Mouse (Mus musculus) adrenal gland, postnatal 25 days (tissue): ENCODE measurements around the gene Bud13. TPM values are rescaled to one million over a fixed set of nuclear protein-coding genes. Genes with fewer than 3 reads are reported as not detected.

Source experiments
- DNase-seq: peaks from one replicate; pipeline ENCODE4 v3.0.0; 2021; ENCODE audit warnings: mixed read lengths
- long read RNA-seq: library from polyadenylated mRNA; stranded (forward); transcript quantifications from one replicate; pipeline ENCODE4 v2.0.0, GENCODE M21; 2021
- total RNA-seq: library from RNA; stranded (reverse); gene quantifications from 2 replicates; pipeline ENCODE4 v1.2.3, GENCODE M21; 2021

Bud13 gene
- 11.4 and 12.0 TPM in 2 replicates for total RNA-seq
- long read RNA-seq, partial matches to known transcripts: 10 of 18 reads
- long read RNA-seq, other reads (novel, unspliced or antisense): 4 of 18 reads

GRCm38 (mm10) chr9:46282631-46283436 lies at the start of gene Bud13:
TSS of gene Bud13 (plus strand) at chr9:46283008.
- DNase-seq: peak; percentile 95

GRCm38 (mm10) chr9:46235196-46235595 lies 47.6 kb upstream of the Bud13 start:
- no peak for DNase-seq

- DNase-seq: no peak
Observed at GRCm38 (mm10) chr9:46235596-46235648, 47.4 kb upstream of the Bud13 start, which contains the start of gene Apoc3. TSS of gene Apoc3 (minus strand) at chr9:46235636.

- no peak for DNase-seq
Observed at GRCm38 (mm10) chr9:46235649-46236048, 47.2 kb upstream of the Bud13 start.

- DNase-seq: no peak
Observed at GRCm38 (mm10) chr9:46238850-46239249, 44.0 kb upstream of the Bud13 start.

- no peak for DNase-seq
Observed at GRCm38 (mm10) chr9:46240526-46241153, 42.2 kb upstream of the Bud13 start, which contains the start of gene Apoa4. TSS of gene Apoa4 (plus strand) at chr9:46240696.

- no peak for DNase-seq
Observed at GRCm38 (mm10) chr9:46241818-46242217, 41.0 kb upstream of the Bud13 start.

GRCm38 (mm10) chr9:46243122-46243521 lies 39.7 kb upstream of the Bud13 start:
- no peak for DNase-seq

- DNase-seq: no peak
Observed at GRCm38 (mm10) chr9:46243584-46243983, 39.2 kb upstream of the Bud13 start.

- peak; percentile 45 for DNase-seq
Observed at GRCm38 (mm10) chr9:46246752-46247324, 36.0 kb upstream of the Bud13 start.

GRCm38 (mm10) chr9:46256177-46256576 lies 26.6 kb upstream of the Bud13 start:
- no peak for DNase-seq

GRCm38 (mm10) chr9:46256658-46257385 lies 26.0 kb upstream of the Bud13 start:
- DNase-seq: peak; percentile 28

GRCm38 (mm10) chr9:46257546-46257945 lies 25.3 kb upstream of the Bud13 start:
- DNase-seq: no peak

GRCm38 (mm10) chr9:46259111-46259510 lies 23.7 kb upstream of the Bud13 start:
- DNase-seq: no peak

GRCm38 (mm10) chr9:46261131-46261530 lies 21.7 kb upstream of the Bud13 start:
- DNase-seq: peak; percentile 42

GRCm38 (mm10) chr9:46268343-46268873 lies 14.4 kb upstream of the Bud13 start, which contains the start of gene Apoa5:
TSS of gene Apoa5 (plus strand) at chr9:46268633.
- DNase-seq: no peak

GRCm38 (mm10) chr9:46269125-46269524 lies 13.7 kb upstream of the Bud13 start:
- no peak for DNase-seq

GRCm38 (mm10) chr9:46270782-46271181 lies 12.0 kb upstream of the Bud13 start:
- DNase-seq: no peak

GRCm38 (mm10) chr9:46272070-46272469 lies 10.7 kb upstream of the Bud13 start:
- no peak for DNase-seq

- DNase-seq: peak; percentile 87
Observed at GRCm38 (mm10) chr9:46272677-46273454, 9.9 kb upstream of the Bud13 start, which contains the start of gene Zpr1. TSS of gene Zpr1 (plus strand) at chr9:46273064.

GRCm38 (mm10) chr9:46274494-46274893 lies 8.3 kb upstream of the Bud13 start:
- no peak for DNase-seq

- no peak for DNase-seq
Observed at GRCm38 (mm10) chr9:46298381-46298780, 15.6 kb downstream of the Bud13 start.
